ENCODE assay signal across 9 mouse cellular contexts in genomic region chr16:24914393-24914751, GRCm38 (mm10).
DNase-seq lines count a peak whose midpoint lies in the region; ATAC-seq and TF ChIP-seq lines count a peak whose summit lies in the region.
"Had no signal": no experiment of that assay in that cellular context is flagged by ENCODE, and none has a peak within 500 bp of the region (broad histone marks: within the 10 kb centered on the region; RNA-seq: fewer than 3 reads in every experiment).

No protein-coding gene starts in this region.

- H3K4me1 ChIP-seq in heart, embryonic 16.5 days (ENCODE audit: control insufficient read depth, insufficient read depth, low read length), result peaks cover 29% of the 10 kb centered on the region
- H3K4me1 ChIP-seq in lung, postnatal 0 days (ENCODE audit: insufficient read depth, low read depth, low read length), result peaks cover 4% of the 10 kb centered on the region; the same call in 1 of the 2 replicates

- intact Hi-C loops in gastrocnemius, postnatal 36 days (cut with DNase I), result no loop called here

- H3K4me2 ChIP-seq in heart, embryonic 16.5 days (ENCODE audit: low read depth, low read length), result no peak overlapping the region
- H3K4me2 ChIP-seq in lung, postnatal 0 days (replicated peaks; ENCODE audit: low read depth, low read length), result no peak overlapping the region
- H3K4me2 ChIP-seq: limb, embryonic 13.5 days had no signal

- peak; percentile 78 for ATAC-seq in heart, embryonic 16.5 days (replicated peaks; ENCODE audit: extremely low read depth, insufficient read depth, low FRiP score)
- ATAC-seq in lung, postnatal 0 days, result peak; percentile 65

- no peaks in the 10 kb centered on the region for H3K27me3 ChIP-seq in heart, embryonic 16.5 days (ENCODE audit: control insufficient read depth, insufficient read depth, low read length)
- H3K27me3 ChIP-seq in lung, postnatal 0 days (replicated peaks; ENCODE audit: insufficient read depth, low read length), result no peaks in the 10 kb centered on the region
- H3K27me3 ChIP-seq: limb, embryonic 13.5 days had no signal

- no peak for TF ChIP-seq EP300 in lung, postnatal 0 days (IDR thresholded peaks at IDR 0.05)

- TF ChIP-seq CTCF in lung, postnatal 0 days (IDR thresholded peaks at IDR 0.05), result no peak

- no peaks in the 10 kb centered on the region for H3K36me3 ChIP-seq in heart, embryonic 16.5 days (ENCODE audit: control insufficient read depth, insufficient read depth)
- no peaks in the 10 kb centered on the region for H3K36me3 ChIP-seq in lung, postnatal 0 days (ENCODE audit: insufficient read depth, low read length)
- H3K36me3 ChIP-seq: limb, embryonic 13.5 days had no signal

- H3K27ac ChIP-seq in heart, embryonic 16.5 days (ENCODE audit: low read length), result peak overlapping the region; percentile 84
- 0 out of 2 replicates have a peak overlapping the region, but pooled peaks have one; percentile 32 for H3K27ac ChIP-seq in lung, postnatal 0 days (ENCODE audit: low read length)
- H3K27ac ChIP-seq: limb, embryonic 13.5 days had no signal

- H3K9ac ChIP-seq in heart, embryonic 16.5 days (ENCODE audit: low read length), result no peak overlapping the region
- H3K9ac ChIP-seq in lung, postnatal 0 days (replicated peaks; ENCODE audit: low read depth), result no peak overlapping the region
- H3K9ac ChIP-seq: limb, embryonic 13.5 days had no signal

- peak; percentile 38 for DNase-seq in gastrocnemius, postnatal 10 days
- no peak for DNase-seq in gastrocnemius, postnatal 36 days
- peak; percentile 24 for DNase-seq in urinary bladder, postnatal 14 days (ENCODE audit: low spot score)
- DNase-seq in urinary bladder, postnatal 10 days (ENCODE audit: low spot score), result no peak
- DNase-seq in lung, postnatal 0 days (ENCODE audit: low spot score), result peak; percentile 58
- DNase-seq in spleen, postnatal 36 days (ENCODE audit: low spot score in 2 of 2), result no peak
- DNase-seq in yolk sac, embryonic 10.5 days (ENCODE audit: low spot score), result no peak

- no peaks in the 10 kb centered on the region for H3K9me3 ChIP-seq in heart, embryonic 16.5 days (replicated peaks; ENCODE audit: control insufficient read depth, low read length)
- H3K9me3 ChIP-seq in lung, postnatal 0 days (ENCODE audit: low read length), result no peaks in the 10 kb centered on the region
- H3K9me3 ChIP-seq: limb, embryonic 13.5 days had no signal

- 23% methylated on average over 3 of the region's 3 CpGs for WGBS in heart, embryonic 16.5 days
- 54% methylated on average over 3 of the region's 3 CpGs for WGBS in lung, postnatal 0 days

- H3K4me3 ChIP-seq in heart, embryonic 16.5 days (ENCODE audit: low read length), result no peak overlapping the region
- no peak overlapping the region for H3K4me3 ChIP-seq in lung, postnatal 0 days (ENCODE audit: low read depth, low read length)
- H3K4me3 ChIP-seq: limb, embryonic 13.5 days had no signal

Comparison
In these comparisons a context has a peak if more than half of its experiments do, and no peak if none do; other contexts are left out.
1. DNase-seq: peak in gastrocnemius, postnatal 10 days (single experiment), urinary bladder, postnatal 14 days (single experiment) and lung, postnatal 0 days (single experiment); none in gastrocnemius, postnatal 36 days (0 of 2), urinary bladder, postnatal 10 days (single experiment), spleen, postnatal 36 days (0 of 2) and yolk sac, embryonic 10.5 days (single experiment).